Mouse (Mus musculus) left cerebral cortex, adult 18-20 months (tissue): ENCODE measurements around the gene Olfr691. TPM values are rescaled to one million over a fixed set of nuclear protein-coding genes. Genes with fewer than 3 reads are reported as not detected.

Source experiments
- total RNA-seq, 2 experiments: library from RNA; stranded (reverse); gene quantifications; 2 replicates each; pipeline ENCODE4 v1.2.3; 2021

Olfr691 gene
- total RNA-seq, 2 experiments from 2014 or later, result 0.56 to 0.98 TPM

Other genes starting within 250 kb of the Olfr691 start
- gene Olfr680-ps1, start 249.5 kb downstream of the Olfr691 start, total RNA-seq, result not detected
- not detected for gene Olfr681, start 225.4 kb downstream of the Olfr691 start, total RNA-seq
- not detected for gene Olfr683, start 195.3 kb downstream of the Olfr691 start, total RNA-seq
- gene Olfr684, start 178.6 kb downstream of the Olfr691 start, total RNA-seq, result not detected
- not detected for gene Olfr685, start 156.3 kb downstream of the Olfr691 start, total RNA-seq
- gene Olfr686, start 134.8 kb downstream of the Olfr691 start, total RNA-seq, result not detected
- gene Olfr688, start 54.2 kb downstream of the Olfr691 start, total RNA-seq, result not detected
- not detected for gene Olfr689, start 31.1 kb downstream of the Olfr691 start, total RNA-seq
- gene Olfr690, start 8.2 kb downstream of the Olfr691 start, total RNA-seq, result 1 to 10 TPM in 1 of 2 experiments, under 1 TPM in 1; 0.98 to 1.3 TPM
- not detected for gene Olfr692, start 26.0 kb upstream of the Olfr691 start, total RNA-seq
- gene Gm5901, start 32.8 kb upstream of the Olfr691 start, total RNA-seq, result not detected
- gene Fam160a2, start 57.8 kb upstream of the Olfr691 start, total RNA-seq, result 10 to 100 TPM; 70.5 to 72.2 TPM
- gene Cnga4, start 62.3 kb upstream of the Olfr691 start, total RNA-seq, result 1 to 10 TPM; 1.1 to 1.2 TPM
- gene Cckbr, start 83.5 kb upstream of the Olfr691 start, total RNA-seq, result 10 to 100 TPM; 68.3 to 74.4 TPM
- 10 to 100 TPM; 17.9 to 19.8 TPM for gene Cavin3, start 140.0 kb upstream of the Olfr691 start, total RNA-seq
- 100 to 1,000 TPM in 1 of 2 experiments, 10 to 100 TPM in 1; 99.9 to 111 TPM for gene Smpd1, start 212.1 kb upstream of the Olfr691 start, total RNA-seq
- 100 to 1,000 TPM; 469 to 485 TPM for gene Apbb1, start 239.4 kb upstream of the Olfr691 start, total RNA-seq